Mouse (Mus musculus): Measurements from ENCODE around the gene Cracr2b. TPM values are rescaled to one million over a fixed set of nuclear protein-coding genes. Genes with fewer than 3 reads are reported as not detected.

Gene Cracr2b
- total and polyA plus RNA-seq, 3 experiments = not detected

DNA sequence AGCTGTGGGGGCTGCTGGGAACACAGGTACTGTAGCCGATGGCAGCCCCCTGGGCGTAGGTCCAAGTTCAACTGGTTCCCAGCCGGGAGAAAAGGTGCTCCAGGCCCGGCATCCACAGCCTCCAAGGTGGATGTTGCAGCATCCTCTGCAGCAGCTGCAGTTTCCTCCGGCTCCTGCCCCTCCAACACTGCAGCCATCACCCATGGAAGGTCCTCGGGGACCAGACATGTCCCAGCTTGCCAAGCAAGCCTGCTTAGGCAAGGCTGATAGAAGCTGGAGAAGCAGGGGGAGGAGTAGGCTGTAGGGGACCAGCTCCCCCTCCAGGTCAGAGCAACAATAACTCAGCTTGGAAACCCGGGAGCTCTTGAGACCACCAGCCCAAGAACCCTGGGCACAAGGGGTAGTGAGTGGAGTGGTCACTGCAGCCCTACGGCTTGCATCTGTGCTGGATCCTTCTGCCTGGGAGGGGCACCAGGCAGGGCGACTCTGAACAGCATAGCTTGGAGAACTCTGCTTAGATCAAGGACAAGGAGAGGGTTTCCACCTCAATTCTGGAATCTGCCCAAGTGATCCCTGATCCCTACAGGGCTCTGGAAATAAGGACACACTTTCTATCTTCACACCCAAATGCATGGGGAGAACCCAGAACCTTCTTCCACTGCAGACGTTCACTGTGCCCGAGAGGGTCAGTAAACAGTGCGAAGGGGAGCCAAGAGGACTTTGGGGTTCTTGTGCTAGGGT lies 17.6 kb upstream of the Cracr2b start (continued):
- TF ChIP-seq PAX5 (IDR thresholded peaks at IDR 0.05; ENCODE audit: low read length) = no peak
- 0 out of 2 replicates have a peak, but pooled peaks have one; percentile 43 for TF ChIP-seq TBP (conservative IDR thresholded peaks at IDR 0.05; ENCODE audit: low read depth, low read length)
- no peak for TF ChIP-seq USF2 (conservative IDR thresholded peaks at IDR 0.05; ENCODE audit: low read depth, low read length)
- TF ChIP-seq GABPA (IDR thresholded peaks at IDR 0.05; ENCODE audit: insufficient replicate concordance, low read depth, low read length) = no peak
- no peak for TF ChIP-seq JUN (IDR thresholded peaks at IDR 0.05; ENCODE audit: insufficient read depth, low read depth, low read length)
- peak; percentile 56; the same call in 1 of the 2 replicates for TF ChIP-seq SIN3A (IDR thresholded peaks at IDR 0.05; ENCODE audit: low read length)
- TF ChIP-seq ETS1 (conservative IDR thresholded peaks at IDR 0.05; ENCODE audit: low read depth, low read length) = peak; percentile 31; the same call in 1 of the 2 replicates
- TF ChIP-seq RAD21 (IDR thresholded peaks at IDR 0.05; ENCODE audit: low read depth, low read length) = peak; percentile 53
- no peak for TF ChIP-seq JUND (conservative IDR thresholded peaks at IDR 0.05; ENCODE audit: low read depth, low read length)
- no peak for TF ChIP-seq ZNF384 (IDR thresholded peaks at IDR 0.05; ENCODE audit: low read depth, low read length)
- TF ChIP-seq NRF1 (IDR thresholded peaks at IDR 0.05; ENCODE audit: low read depth, low read length) = no peak
- TF ChIP-seq POLR2AphosphoS2 (IDR thresholded peaks at IDR 0.05; ENCODE audit: low read depth, low read length) = no peak
- TF ChIP-seq RCOR1 (conservative IDR thresholded peaks at IDR 0.05; ENCODE audit: low read depth, low read length) = no peak
- peak; percentile 99 for TF ChIP-seq CHD1 (IDR thresholded peaks at IDR 0.05; ENCODE audit: low read depth, low read length)
- TF ChIP-seq USF1 (IDR thresholded peaks at IDR 0.05; ENCODE audit: low read depth, low read length) = no peak
- peak; percentile 72; the same call in 1 of the 2 replicates for TF ChIP-seq TCF12 (IDR thresholded peaks at IDR 0.05; ENCODE audit: low read depth, low read length)

DNA sequence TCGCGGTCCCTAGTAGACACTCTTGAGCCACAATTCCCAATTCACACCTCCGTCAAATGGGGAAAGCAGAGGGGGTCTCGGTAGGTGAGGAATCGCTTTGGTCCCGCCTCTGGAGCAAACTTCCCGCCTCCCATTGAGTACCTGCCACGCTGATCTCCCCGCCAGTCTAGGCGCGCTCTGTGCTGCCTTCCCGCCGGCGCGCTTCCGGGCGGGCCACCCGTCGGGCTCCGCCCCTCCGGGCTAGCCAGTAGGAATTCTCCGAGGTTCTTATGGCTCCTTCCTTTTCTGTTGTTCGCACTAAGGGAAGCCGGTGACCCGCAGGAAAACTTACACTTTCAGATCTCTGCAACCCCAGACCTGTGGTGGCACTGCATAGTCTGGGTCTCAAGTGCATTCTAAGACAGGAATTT lies 17.1 kb upstream of the Cracr2b start, which contains the start of gene Pidd1:
Gene Pidd1, minus strand, starts transcription at position 198 of the 410 bp plus-strand sequence.
- in situ Hi-C loops (cut with MboI; ENCODE audit: low pct_ligation_motif_present, low pct_unique_long_range_greater_than_20kb, low sequenced_read_pairs) (no loop called here), dilution Hi-C loops (cut with MboI; ENCODE audit: extremely low pct_ligation_motif_present, extremely low pct_unique_long_range_greater_than_20kb, low sequenced_read_pairs) (no loop called here)
- H3K36me3 ChIP-seq (replicated peaks in 1 of 2; ENCODE audit: control insufficient read depth in 1 of 2, insufficient read depth in 1 of 2, low read length in 1 of 2) = peaks cover 36 to 47% of the 10 kb centered on the region in 2 experiments
- peaks cover 17 to 48% of the 10 kb centered on the region in 2 experiments for H3K4me1 ChIP-seq (ENCODE audit: control insufficient read depth in 1 of 2, insufficient read depth in 2 of 2)
- H3K4me2 ChIP-seq (ENCODE audit: insufficient read depth, low read depth, poor library complexity, severe bottlenecking) = peak within 1 kb of the TSS; percentile 97
- H3K9ac ChIP-seq (ENCODE audit: insufficient read depth, low read depth) = peak within 1 kb of the TSS; percentile 93
- peak within 1 kb of the TSS; percentile 36 for H3K27ac ChIP-seq (ENCODE audit: insufficient read depth, low read depth)
- H3K27me3 ChIP-seq (replicated peaks) = no peaks in the 10 kb centered on the region
- peak; percentile 67 for DNase-seq (ENCODE audit: extremely low read depth)
- no peak for TF ChIP-seq UBTF (IDR thresholded peaks at IDR 0.05; ENCODE audit: low read depth, low read length)
- no peak for TF ChIP-seq JUN (IDR thresholded peaks at IDR 0.05; ENCODE audit: insufficient read depth, low read depth, low read length)
- TF ChIP-seq CHD2 (IDR thresholded peaks at IDR 0.05; ENCODE audit: low read length) = no peak
- TF ChIP-seq EP300 (IDR thresholded peaks at IDR 0.05; ENCODE audit: low read length) = no peak
- peak; percentile 89 for TF ChIP-seq ELF1 (IDR thresholded peaks at IDR 0.05; ENCODE audit: low read depth, low read length)
- no peak for TF ChIP-seq RCOR1 (conservative IDR thresholded peaks at IDR 0.05; ENCODE audit: low read depth, low read length)
- 0 out of 2 replicates have a peak, but pooled peaks have one; percentile 73 for TF ChIP-seq KAT2A (IDR thresholded peaks at IDR 0.05; ENCODE audit: insufficient replicate concordance, low read length)
- TF ChIP-seq JUND (conservative IDR thresholded peaks at IDR 0.05; ENCODE audit: low read depth, low read length) = no peak
- no peak for TF ChIP-seq ETS1 (conservative IDR thresholded peaks at IDR 0.05; ENCODE audit: low read depth, low read length)
- TF ChIP-seq NELFE (IDR thresholded peaks at IDR 0.05; ENCODE audit: low read depth, low read length) = peak; percentile 70; the same call in 1 of the 2 replicates
- TF ChIP-seq ZC3H11A (IDR thresholded peaks at IDR 0.05; ENCODE audit: low read depth, low read length) = no peak
- peak; percentile 57 for TF ChIP-seq HCFC1 (IDR thresholded peaks at IDR 0.05; ENCODE audit: low read depth, low read length)
- TF ChIP-seq E2F4 (IDR thresholded peaks at IDR 0.05; ENCODE audit: insufficient replicate concordance, low read depth, low read length) = peak; percentile 96
- TF ChIP-seq IRF4 (IDR thresholded peaks at IDR 0.05; ENCODE audit: low read depth, low read length) = 0 out of 2 replicates have a peak, but pooled peaks have one; percentile 14
- no peak for TF ChIP-seq NRF1 (IDR thresholded peaks at IDR 0.05; ENCODE audit: low read depth, low read length)
- peak; percentile 91 for TF ChIP-seq ZMIZ1 (IDR thresholded peaks at IDR 0.05; ENCODE audit: low read depth, low read length)
- TF ChIP-seq RAD21 (IDR thresholded peaks at IDR 0.05; ENCODE audit: low read depth, low read length) = no peak
- peak; percentile 79 for TF ChIP-seq TBP (conservative IDR thresholded peaks at IDR 0.05; ENCODE audit: low read depth, low read length)
- TF ChIP-seq TCF12 (IDR thresholded peaks at IDR 0.05; ENCODE audit: low read depth, low read length) = peak; percentile 80
- no peak for TF ChIP-seq CTCF (conservative IDR thresholded peaks at IDR 0.05 in 1 of 2, IDR thresholded peaks at IDR 0.05 in 1 of 2; ENCODE audit: low read depth in 2 of 2, low read length in 2 of 2)
- TF ChIP-seq MXI1 (IDR thresholded peaks at IDR 0.05; ENCODE audit: low read depth, low read length) = peak; percentile 86; the same call in 1 of the 2 replicates
- peak; percentile 89; the same call in 1 of the 2 replicates for TF ChIP-seq SIN3A (IDR thresholded peaks at IDR 0.05; ENCODE audit: low read length)
- peak; percentile 84 for TF ChIP-seq POLR2A (IDR thresholded peaks at IDR 0.05; ENCODE audit: low read depth, low read length)
- peak; percentile 45; the same call in 1 of the 2 replicates for TF ChIP-seq MYC (IDR thresholded peaks at IDR 0.05; ENCODE audit: low read depth, low read length)
- TF ChIP-seq USF1 (IDR thresholded peaks at IDR 0.05; ENCODE audit: low read depth, low read length) = no peak
- peak; percentile 62; the same call in 1 of the 2 replicates for TF ChIP-seq POLR2AphosphoS2 (IDR thresholded peaks at IDR 0.05; ENCODE audit: low read depth, low read length)
- TF ChIP-seq MAX (IDR thresholded peaks at IDR 0.05; ENCODE audit: low read length) = peak; percentile 44; the same call in 1 of the 2 replicates
- TF ChIP-seq MEF2A (IDR thresholded peaks at IDR 0.05; ENCODE audit: borderline replicate concordance, low read depth, low read length) = no peak; the same call in 1 of the 2 replicates
- peaks cover 23% of the 10 kb centered on the region for H3K79me2 ChIP-seq (replicated peaks; ENCODE audit: control insufficient read depth, extremely low read depth, insufficient read depth, poor library complexity, severe bottlenecking)
- peak within 1 kb of the TSS; percentile 64 to 91 (median 67) for H3K4me3 ChIP-seq (replicated peaks in 1 of 3; ENCODE audit: low read depth in 2 of 3, low read length in 2 of 3, poor library complexity in 1 of 3)
- H3K9me3 ChIP-seq (replicated peaks; ENCODE audit: low read length) = no peaks in the 10 kb centered on the region
